Mouse (Mus musculus): ENCODE results near the gene Fam160a2. TPM values are rescaled to one million over a fixed set of nuclear protein-coding genes. Genes with fewer than 3 reads are reported as not detected.
"Not testable (repeated sequence)": the region's sequence is repeated elsewhere in the genome, so short reads cannot be mapped to it uniquely, and the experiment has no call there.

The Fam160a2 gene
- polyA plus RNA-seq, 1 experiment, result 31.5 TPM

GRCm38 (mm10) chr7:105394606-105395005 lies 5.2 kb downstream of the Fam160a2 start:
- no peak for DNase-seq (ENCODE audit: low spot score)

- DNase-seq (ENCODE audit: low spot score), result no peak
Observed at GRCm38 (mm10) chr7:105390236-105390635, 9.6 kb downstream of the Fam160a2 start.

GRCm38 (mm10) chr7:105387696-105388095 lies 12.2 kb downstream of the Fam160a2 start:
- DNase-seq (ENCODE audit: low spot score), result no peak

- DNase-seq (ENCODE audit: low spot score), result no peak
Observed at GRCm38 (mm10) chr7:105380329-105380728, 19.5 kb downstream of the Fam160a2 start.

- no peak for DNase-seq (ENCODE audit: low spot score)
Observed at GRCm38 (mm10) chr7:105374866-105375265, 25.0 kb downstream of the Fam160a2 start, which contains the start of gene Gm5901. TSS of gene Gm5901 (plus strand) at chr7:105375038.

- no peak for DNase-seq (ENCODE audit: low spot score)
Observed at GRCm38 (mm10) chr7:105373976-105374375, 25.9 kb downstream of the Fam160a2 start.

GRCm38 (mm10) chr7:105373509-105373908 lies 26.3 kb downstream of the Fam160a2 start:
- DNase-seq (ENCODE audit: low spot score), result no peak

- DNase-seq (ENCODE audit: low spot score), result no peak
Observed at GRCm38 (mm10) chr7:105372912-105373311, 26.9 kb downstream of the Fam160a2 start.

GRCm38 (mm10) chr7:105368521-105368920 lies 31.3 kb downstream of the Fam160a2 start:
- DNase-seq (ENCODE audit: low spot score), result no peak

- no peak for DNase-seq (ENCODE audit: low spot score)
Observed at GRCm38 (mm10) chr7:105367930-105368329, 31.9 kb downstream of the Fam160a2 start, which contains the start of gene Olfr692. TSS of gene Olfr692 (plus strand) at chr7:105368230.

GRCm38 (mm10) chr7:105367268-105367667 lies 32.6 kb downstream of the Fam160a2 start:
- no peak for DNase-seq (ENCODE audit: low spot score)

- no peak for DNase-seq (ENCODE audit: low spot score)
Observed at GRCm38 (mm10) chr7:105361713-105362112, 38.1 kb downstream of the Fam160a2 start.

- DNase-seq (ENCODE audit: low spot score), result not testable (repeated sequence)
Observed at GRCm38 (mm10) chr7:105356487-105356886, 43.4 kb downstream of the Fam160a2 start.

- DNase-seq (ENCODE audit: low spot score), result not testable (repeated sequence)
Observed at GRCm38 (mm10) chr7:105356064-105356463, 43.8 kb downstream of the Fam160a2 start.

- no peak for DNase-seq (ENCODE audit: low spot score)
Observed at GRCm38 (mm10) chr7:105342752-105343151, 57.1 kb downstream of the Fam160a2 start.

- DNase-seq (ENCODE audit: low spot score), result no peak
Observed at GRCm38 (mm10) chr7:105342170-105342569, 57.7 kb downstream of the Fam160a2 start, which contains the start of gene Olfr691. TSS of gene Olfr691 (minus strand) at chr7:105342270.

GRCm38 (mm10) chr7:105334004-105334403 lies 65.8 kb downstream of the Fam160a2 start, which contains the start of gene Olfr690:
TSS of gene Olfr690 (minus strand) at chr7:105334104.
- DNase-seq (ENCODE audit: low spot score), result no peak

GRCm38 (mm10) chr7:105325302-105325701 lies 74.6 kb downstream of the Fam160a2 start:
- no peak for DNase-seq (ENCODE audit: low spot score)

Other genes starting within 250 kb of the Fam160a2 start
- not detected in 2 replicates for gene Olfr684, start 236.4 kb downstream of the Fam160a2 start, polyA plus RNA-seq (2012; rRNA removed)
- not detected in 2 replicates for gene Olfr685, start 214.0 kb downstream of the Fam160a2 start, polyA plus RNA-seq (2012; rRNA removed)
- not detected in 2 replicates for gene Olfr686, start 192.6 kb downstream of the Fam160a2 start, polyA plus RNA-seq (2012; rRNA removed)
- not detected in 2 replicates for gene Olfr688, start 112.0 kb downstream of the Fam160a2 start, polyA plus RNA-seq (2012; rRNA removed)
- gene Olfr689, start 88.9 kb downstream of the Fam160a2 start, polyA plus RNA-seq (2012; rRNA removed), result not detected in 2 replicates
- not detected in 2 replicates for gene Olfr690, start 66.0 kb downstream of the Fam160a2 start, polyA plus RNA-seq (2012; rRNA removed)
- gene Olfr691, start 57.8 kb downstream of the Fam160a2 start, polyA plus RNA-seq (2012; rRNA removed), result 0.03 TPM in 1 of 2 replicates, not detected in the other
- not detected in 2 replicates for gene Olfr692, start 31.8 kb downstream of the Fam160a2 start, polyA plus RNA-seq (2012; rRNA removed)
- not detected in 2 replicates for gene Gm5901, start 25.0 kb downstream of the Fam160a2 start, polyA plus RNA-seq (2012; rRNA removed)
- gene Cnga4, start 4.5 kb upstream of the Fam160a2 start, polyA plus RNA-seq (2012; rRNA removed), result 0.04 and 0.10 TPM in 2 replicates
- not detected in 2 replicates for gene Cckbr, start 25.7 kb upstream of the Fam160a2 start, polyA plus RNA-seq (2012; rRNA removed)
- gene Cavin3, start 82.2 kb upstream of the Fam160a2 start, polyA plus RNA-seq (2012; rRNA removed), result 209 and 233 TPM in 2 replicates
- 31.3 and 38.4 TPM in 2 replicates for gene Smpd1, start 154.3 kb upstream of the Fam160a2 start, polyA plus RNA-seq (2012; rRNA removed)
- gene Apbb1, start 181.6 kb upstream of the Fam160a2 start, polyA plus RNA-seq (2012; rRNA removed), result 36.9 and 42.2 TPM in 2 replicates
- 1.6 and 2.1 TPM in 2 replicates for gene Hpx, start 200.1 kb upstream of the Fam160a2 start, polyA plus RNA-seq (2012; rRNA removed)
- 57.0 and 64.8 TPM in 2 replicates for gene Trim3, start 233.5 kb upstream of the Fam160a2 start, polyA plus RNA-seq (2012; rRNA removed)
- 90.1 and 108 TPM in 2 replicates for gene Timm10b, start 240.0 kb upstream of the Fam160a2 start, polyA plus RNA-seq (2012; rRNA removed)
- gene Arfip2, start 240.4 kb upstream of the Fam160a2 start, polyA plus RNA-seq (2012; rRNA removed), result 92.6 and 125 TPM in 2 replicates
- gene Gm45799, start 240.5 kb upstream of the Fam160a2 start, polyA plus RNA-seq (2012; rRNA removed), result 49.2 and 53.0 TPM in 2 replicates

Measured in urinary bladder, adult 2 months (tissue).